Mouse (Mus musculus) limb, embryonic 12.5 days (tissue): ENCODE data around the gene Fggy. TPM values are rescaled to one million over a fixed set of nuclear protein-coding genes. Genes with fewer than 3 reads are reported as not detected.

Source experiments
- ATAC-seq: fragments of 200-750 bp; cut with Nextera tagmentation; 2 replicates; pipeline ENCODE4 v1.8.0; 2017; ENCODE audit warnings: low read depth, moderate TSS enrichment; ENCODE audit not compliant: insufficient number of reproducible peaks, insufficient read depth, low FRiP score, low TSS enrichment
- H3K27ac ChIP-seq: fragments of 300-500 bp; sonication (generic); 2 replicates; pipeline ENCODE4 v1.5.1; 2016; ENCODE audit warnings: mild to moderate bottlenecking, moderate library complexity
- H3K27me3 ChIP-seq: fragments of 300-500 bp; sonication (generic); 2 replicates; pipeline ENCODE4 v1.6.1; 2016; ENCODE audit warnings: mild to moderate bottlenecking, moderate library complexity
- H3K36me3 ChIP-seq: fragments of 300-500 bp; sonication (generic); 2 replicates; pipeline ENCODE4 v1.6.1; 2016; ENCODE audit warnings: mild to moderate bottlenecking, moderate library complexity
- H3K4me1 ChIP-seq: fragments of 300-500 bp; sonication (generic); replicated peaks from 2 replicates; pipeline ENCODE4 v1.6.1; 2016
- H3K4me2 ChIP-seq: fragments of 300-500 bp; sonication (generic); 2 replicates; pipeline ENCODE4 v1.6.1; 2016; ENCODE audit warnings: mild to moderate bottlenecking, moderate library complexity
- H3K4me3 ChIP-seq: fragments of 300-500 bp; sonication (generic); replicated peaks from 2 replicates; pipeline ENCODE4 v1.5.1; 2016; ENCODE audit warnings: mild to moderate bottlenecking
- H3K9ac ChIP-seq: fragments of 300-500 bp; sonication (generic); replicated peaks from 2 replicates; pipeline ENCODE4 v1.6.1; 2016; ENCODE audit warnings: mild to moderate bottlenecking, moderate library complexity
- H3K9me3 ChIP-seq: fragments of 300-500 bp; sonication (generic); 2 replicates; pipeline ENCODE4 v1.6.1; 2016; ENCODE audit warnings: mild to moderate bottlenecking, moderate library complexity
- WGBS: fragments of 180-500 bp; shearing (Covaris S2); methylation state at CpG from one replicate; pipeline ENCODE4 v1.1.7; 2016; 5-methylcytosine and 5-hydroxymethylcytosine counted together
- polyA plus RNA-seq: library from polyadenylated mRNA; unstranded; fragments of >200 nt; fragmentation: Nextera tagmentation; extraction: Ambion mirVana; gene quantifications from 2 replicates; pipeline ENCODE4 v1.2.1, GENCODE M21; 2016

Gene Fggy
- polyA plus RNA-seq, 1 experiment from 2014 or later: 11.0 TPM

DNA sequence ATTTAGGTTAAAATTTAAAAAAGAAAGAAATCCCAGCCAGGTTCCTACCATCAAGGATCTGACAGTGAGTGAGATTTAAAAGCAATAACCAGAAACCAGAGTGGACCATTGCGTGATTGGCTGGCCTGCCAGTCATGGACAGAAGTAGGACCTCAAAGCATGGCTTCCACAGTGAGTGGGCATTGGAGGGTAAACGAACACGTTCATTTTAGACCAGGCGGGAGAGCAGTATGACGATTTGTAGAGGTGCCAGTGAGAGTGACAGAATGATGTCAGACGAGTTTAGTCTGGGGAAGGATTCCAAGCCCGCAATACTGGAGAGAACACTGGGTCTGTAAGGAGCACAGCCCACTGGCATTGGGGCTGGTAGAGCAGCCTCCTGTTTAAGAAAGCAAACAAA is 305.0 kb downstream of the Fggy start:
- WGBS: 69% methylated on average over 7 of the region's 7 CpGs

GRCm38 (mm10) chr4:95862781-95863499 is 305.6 kb downstream of the Fggy start:
- Histone ChIP-seq H3K9me3 (no peaks in the 10 kb centered on the region), H3K4me3 (no peak overlapping the region), H3K4me2 (no peak overlapping the region), H3K9ac (no peak overlapping the region), H3K27ac (peak overlapping the region; percentile 57; the same call in 1 of the 2 replicates), H3K27me3 (no peaks in the 10 kb centered on the region), H3K36me3 (no peaks in the 10 kb centered on the region), H3K4me1 (peaks cover 21% of the 10 kb centered on the region)
- peak; percentile 56; the same call in 1 of the 2 replicates for ATAC-seq
- 55% methylated on average over 6 of the region's 6 CpGs for WGBS

More for the DNA sequence above, 305.0 kb downstream of the Fggy start:
- peak overlapping the region; percentile 42; the same call in 1 of the 2 replicates for H3K27ac ChIP-seq
- H3K9me3 ChIP-seq: no peaks in the 10 kb centered on the region
- H3K27me3 ChIP-seq: no peaks in the 10 kb centered on the region
- no peak overlapping the region for H3K4me2 ChIP-seq
- H3K36me3 ChIP-seq: no peaks in the 10 kb centered on the region
- H3K4me3 ChIP-seq: no peak overlapping the region
- H3K9ac ChIP-seq: no peak overlapping the region
- ATAC-seq: no peak; the same call in 1 of the 2 replicates
- peaks cover 21% of the 10 kb centered on the region for H3K4me1 ChIP-seq

DNA sequence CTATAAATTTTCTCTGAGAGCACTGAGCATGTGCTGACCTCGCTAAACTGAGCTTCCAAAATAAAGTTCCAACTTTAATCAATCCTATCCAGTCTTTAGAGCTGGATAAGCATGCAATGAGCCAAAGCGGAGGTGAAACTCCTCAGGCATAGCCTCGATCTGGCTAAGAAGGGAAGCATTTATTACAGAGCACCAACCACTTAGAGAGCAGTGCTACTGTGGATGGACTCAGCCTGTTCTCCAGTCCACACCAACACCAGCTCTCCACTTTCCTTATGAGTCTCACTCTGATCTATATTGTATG is 306.1 kb downstream of the Fggy start:
- no peaks in the 10 kb centered on the region for H3K27me3 ChIP-seq
- peaks cover 21% of the 10 kb centered on the region for H3K4me1 ChIP-seq
- H3K27ac ChIP-seq: no peak overlapping the region
- no peak overlapping the region for H3K4me3 ChIP-seq
- no peak for ATAC-seq
- no peaks in the 10 kb centered on the region for H3K9me3 ChIP-seq
- WGBS: 85% methylated on average over 3 of the region's 3 CpGs
- no peak overlapping the region for H3K9ac ChIP-seq
- no peak overlapping the region for H3K4me2 ChIP-seq
- no peaks in the 10 kb centered on the region for H3K36me3 ChIP-seq

GRCm38 (mm10) chr4:95865251-95865650 is 307.9 kb downstream of the Fggy start:
- Histone ChIP-seq H3K36me3 (no peaks in the 10 kb centered on the region), H3K4me3 (no peak overlapping the region), H3K4me1 (peaks cover 21% of the 10 kb centered on the region), H3K27ac (no peak overlapping the region), H3K27me3 (no peaks in the 10 kb centered on the region), H3K9me3 (no peaks in the 10 kb centered on the region), H3K4me2 (no peak overlapping the region), H3K9ac (no peak overlapping the region)
- WGBS: 82% methylated on average over 5 of the region's 5 CpGs
- no peak for ATAC-seq

GRCm38 (mm10) chr4:95865882-95866281 is 308.6 kb downstream of the Fggy start:
- no peak for ATAC-seq
- Histone ChIP-seq H3K9me3 (no peaks in the 10 kb centered on the region), H3K27ac (no peak overlapping the region), H3K4me1 (peaks cover 17% of the 10 kb centered on the region), H3K4me2 (no peak overlapping the region), H3K36me3 (no peaks in the 10 kb centered on the region), H3K4me3 (no peak overlapping the region), H3K27me3 (no peaks in the 10 kb centered on the region), H3K9ac (no peak overlapping the region)
- WGBS: 54% methylated on average over 3 of the region's 3 CpGs

GRCm38 (mm10) chr4:95867103-95867502 is 309.8 kb downstream of the Fggy start:
- H3K4me3 ChIP-seq: no peak overlapping the region
- no peaks in the 10 kb centered on the region for H3K36me3 ChIP-seq
- H3K9ac ChIP-seq: no peak overlapping the region
- no peaks in the 10 kb centered on the region for H3K27me3 ChIP-seq
- no peaks in the 10 kb centered on the region for H3K9me3 ChIP-seq
- WGBS: 68% methylated on average over 3 of the region's 3 CpGs
- no peak for ATAC-seq
- H3K4me1 ChIP-seq: peaks cover 13% of the 10 kb centered on the region
- H3K27ac ChIP-seq: no peak overlapping the region
- no peak overlapping the region for H3K4me2 ChIP-seq

DNA sequence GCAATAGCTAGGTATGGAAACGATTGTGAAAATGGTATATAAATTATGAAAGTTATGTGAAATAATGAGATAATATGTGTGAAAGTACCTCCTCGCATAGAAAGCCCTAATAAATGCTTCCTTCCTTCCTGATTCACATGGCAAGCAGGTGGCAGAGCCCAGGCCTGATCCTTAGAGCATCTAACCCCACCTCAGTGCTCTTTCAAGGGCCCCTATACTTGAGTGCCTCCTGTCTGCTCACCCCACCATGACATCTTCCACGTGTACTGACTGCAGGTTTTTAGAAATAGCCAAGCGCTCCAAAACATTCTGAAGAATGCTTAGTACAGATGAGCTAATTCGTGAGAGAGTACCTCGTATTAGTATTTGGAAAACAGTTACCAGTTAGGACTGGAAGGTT is 311.0 kb downstream of the Fggy start:
- no peak for ATAC-seq
- Histone ChIP-seq H3K27ac (no peak overlapping the region), H3K9me3 (no peaks in the 10 kb centered on the region), H3K36me3 (no peaks in the 10 kb centered on the region), H3K4me2 (no peak overlapping the region), H3K4me3 (no peak overlapping the region), H3K4me1 (peaks cover 4% of the 10 kb centered on the region), H3K9ac (no peak overlapping the region), H3K27me3 (no peaks in the 10 kb centered on the region; the same call in 1 of the 2 replicates)
- WGBS: 75% methylated on average over 6 of the region's 6 CpGs

DNA sequence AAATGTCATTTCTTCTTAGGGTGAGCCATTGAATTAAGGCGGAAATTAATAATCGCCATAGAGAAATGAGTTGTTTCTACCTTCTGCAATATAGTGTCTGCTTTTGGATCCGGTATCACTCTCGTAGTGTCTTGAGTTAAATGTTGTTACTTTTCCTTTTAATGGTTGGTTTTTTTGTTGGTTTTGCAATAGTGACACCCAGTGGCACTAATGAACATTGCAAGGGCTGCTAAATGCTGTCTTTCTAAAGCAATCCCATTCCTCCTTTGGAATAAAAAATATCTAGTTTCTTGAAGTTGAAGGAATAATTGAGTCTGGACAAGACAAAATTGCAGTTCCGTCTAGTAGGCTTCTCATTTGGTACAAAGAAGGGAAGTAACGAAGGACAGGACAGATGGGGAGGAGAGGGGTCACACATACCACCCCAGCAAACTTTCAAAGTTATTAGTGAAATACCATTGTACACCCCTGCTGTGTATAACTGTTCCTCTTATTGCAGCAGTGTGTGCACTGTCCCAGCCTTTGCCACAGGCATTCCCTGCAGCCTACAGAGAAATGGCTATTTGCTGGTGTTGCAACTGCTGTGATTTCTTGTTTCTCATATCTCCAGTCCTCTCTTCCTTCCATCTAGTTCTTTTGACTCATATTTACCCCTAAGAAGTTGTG is 314.0 kb downstream of the Fggy start:
- no peaks in the 10 kb centered on the region; the same call in 1 of the 2 replicates for H3K27me3 ChIP-seq
- WGBS: 22% methylated on average over 6 of the region's 6 CpGs
- ATAC-seq: 0 out of 2 replicates have a peak, but pooled peaks have one; percentile 37
- H3K4me1 ChIP-seq: peaks cover 4% of the 10 kb centered on the region
- H3K36me3 ChIP-seq: no peaks in the 10 kb centered on the region
- H3K9me3 ChIP-seq: no peaks in the 10 kb centered on the region
- no peak overlapping the region for H3K4me3 ChIP-seq
- H3K9ac ChIP-seq: no peak overlapping the region
- no peak overlapping the region for H3K4me2 ChIP-seq
- H3K27ac ChIP-seq: 0 out of 2 replicates have a peak overlapping the region, but pooled peaks have one; percentile 62

DNA sequence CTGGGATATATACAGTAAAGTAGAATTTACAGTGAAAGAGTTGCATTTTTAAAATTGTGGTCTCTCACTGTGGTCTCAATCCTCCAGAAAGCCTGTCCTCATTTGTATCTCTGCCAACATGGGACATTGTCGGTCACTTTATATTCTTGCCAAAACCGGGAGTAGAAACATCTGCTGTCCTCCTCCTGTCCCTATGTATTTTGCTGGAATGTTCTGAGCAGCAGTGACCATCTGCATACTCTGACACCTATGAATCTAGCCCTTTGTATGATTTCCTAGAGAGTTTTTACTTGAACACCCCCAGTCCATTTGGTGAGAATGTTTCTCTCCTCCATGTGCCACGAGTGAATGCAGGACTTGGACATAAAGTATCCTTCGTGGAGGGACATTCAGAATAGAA is 318.6 kb downstream of the Fggy start:
- Histone ChIP-seq H3K9ac (no peak overlapping the region), H3K27me3 (no peaks in the 10 kb centered on the region; the same call in 1 of the 2 replicates), H3K27ac (no peak overlapping the region), H3K4me1 (peaks cover 12% of the 10 kb centered on the region), H3K9me3 (no peaks in the 10 kb centered on the region), H3K36me3 (no peaks in the 10 kb centered on the region), H3K4me3 (no peak overlapping the region), H3K4me2 (no peak overlapping the region)
- WGBS: 87% methylated on average over 4 of the region's 4 CpGs
- ATAC-seq: no peak

GRCm38 (mm10) chr4:95877436-95877835 is 320.1 kb downstream of the Fggy start:
- ATAC-seq: no peak
- Histone ChIP-seq H3K4me2 (no peak overlapping the region), H3K27ac (no peak overlapping the region), H3K4me3 (no peak overlapping the region), H3K4me1 (peaks cover 19% of the 10 kb centered on the region), H3K27me3 (no peaks in the 10 kb centered on the region; the same call in 1 of the 2 replicates), H3K36me3 (no peaks in the 10 kb centered on the region), H3K9me3 (no peaks in the 10 kb centered on the region), H3K9ac (no peak overlapping the region)
- WGBS: 88% methylated on average over 4 of the region's 4 CpGs

DNA sequence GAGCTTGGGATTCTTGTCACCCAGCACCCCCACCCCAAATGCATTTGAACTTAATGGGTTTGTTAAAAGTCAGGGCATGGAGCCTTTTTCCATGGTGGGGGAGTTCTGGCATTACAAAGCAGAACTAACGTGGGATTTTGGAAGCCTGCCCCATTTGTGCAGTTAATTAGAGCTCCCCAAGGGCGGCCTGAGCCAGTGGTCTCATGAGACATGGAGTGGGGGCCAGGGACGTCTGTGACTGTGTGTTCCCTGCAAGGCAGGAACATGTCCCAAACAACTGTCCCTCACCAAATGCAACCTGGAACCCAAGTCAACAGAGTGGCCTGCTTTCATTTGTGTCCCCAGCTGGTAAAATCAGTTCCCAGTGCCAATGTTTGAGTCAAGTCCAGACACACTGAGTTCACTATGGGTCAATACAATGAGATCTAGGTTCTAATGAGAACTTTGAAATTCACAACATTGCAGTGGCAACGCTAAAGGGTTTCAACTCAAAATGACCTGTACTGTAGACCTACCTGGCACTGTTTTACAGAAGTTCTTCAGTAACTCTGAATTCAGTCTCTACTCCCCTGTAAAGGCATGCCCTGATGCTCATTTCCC is 324.5 kb downstream of the Fggy start:
- Histone ChIP-seq H3K9ac (no peak overlapping the region), H3K36me3 (no peaks in the 10 kb centered on the region), H3K4me3 (no peak overlapping the region), H3K27ac (no peak overlapping the region), H3K4me2 (no peak overlapping the region), H3K27me3 (no peaks in the 10 kb centered on the region), H3K9me3 (no peaks in the 10 kb centered on the region), H3K4me1 (peaks cover 40% of the 10 kb centered on the region)
- ATAC-seq: no peak
- WGBS: 43% methylated on average over 4 of the region's 4 CpGs
